Mouse (Mus musculus) myocyte (in vitro differentiated cells): ENCODE measurements around the gene Hoxc12. TPM values are rescaled to one million over a fixed set of nuclear protein-coding genes. Genes with fewer than 3 reads are reported as not detected.

ENCODE experiments used
- H3K27me3 ChIP-seq: one replicate; pipeline ENCODE4 v1.6.1; 2011; ENCODE audit not compliant: control insufficient read depth, insufficient read depth, insufficient read length
- H3K36me3 ChIP-seq: one replicate; pipeline ENCODE4 v1.6.1; 2011; ENCODE audit not compliant: control insufficient read depth, insufficient read depth
- H3K4me2 ChIP-seq: one replicate; pipeline ENCODE4 v1.6.1; 2011; ENCODE audit warnings: low read depth, control low read depth
- H3K4me3 ChIP-seq: one replicate; pipeline ENCODE4 v1.5.1; 2011; ENCODE audit warnings: mild to moderate bottlenecking, control low read depth, moderate library complexity
- H3K79me2 ChIP-seq: one replicate; pipeline ENCODE4 v1.6.1; 2011; ENCODE audit not compliant: control insufficient read depth, insufficient read depth
- H3ac ChIP-seq: one replicate; pipeline ENCODE4 v1.6.1; 2011; ENCODE audit not compliant: control insufficient read depth, insufficient read length
- CEBPB ChIP-seq: IDR thresholded peaks from 2 replicates; pipeline ENCODE4 v1.6.1; 2011; ENCODE audit warnings: mild to moderate bottlenecking, moderate library complexity; ENCODE audit not compliant: poor library complexity, insufficient read depth, severe bottlenecking
- E2F4 ChIP-seq: IDR thresholded peaks from one replicate; pipeline ENCODE4 v1.6.1; 2011; ENCODE audit warnings: mild to moderate bottlenecking, control low read depth, moderate library complexity; ENCODE audit not compliant: insufficient read depth
- MAX ChIP-seq: IDR thresholded peaks from one replicate; pipeline ENCODE4 v1.6.1; 2011; ENCODE audit warnings: low read depth, mild to moderate bottlenecking, control low read depth
- MYOD1 ChIP-seq, 3 experiments: IDR thresholded peaks; one replicate each; pipeline ENCODE4 v1.6.1; 2011; ENCODE audit warnings: control low read depth in 2 of 3, low read depth in 2 of 3, mild to moderate bottlenecking in 2 of 3, moderate library complexity in 1 of 3; ENCODE audit not compliant: insufficient read length in 2 of 3, control insufficient read depth in 1 of 3
- MYOG ChIP-seq, 3 experiments: IDR thresholded peaks; one replicate each; pipeline ENCODE4 v1.6.1; 2011; ENCODE audit warnings: control low read depth in 2 of 3, low read depth in 2 of 3, mild to moderate bottlenecking in 2 of 3; ENCODE audit not compliant: insufficient read length in 2 of 3, control insufficient read depth in 1 of 3, insufficient read depth in 1 of 3
- POLR2A ChIP-seq: IDR thresholded peaks from one replicate; pipeline ENCODE4 v1.6.1; 2011; ENCODE audit warnings: low read depth, mild to moderate bottlenecking, control low read depth, moderate library complexity; ENCODE audit not compliant: insufficient read length
- POLR2AphosphoS2 ChIP-seq: IDR thresholded peaks from one replicate; pipeline ENCODE4 v1.6.1; 2011; ENCODE audit warnings: low read depth, control low read depth; ENCODE audit not compliant: insufficient read length
- REST ChIP-seq: IDR thresholded peaks from one replicate; pipeline ENCODE4 v1.6.1; 2011; ENCODE audit warnings: mild to moderate bottlenecking, control low read depth, moderate library complexity; ENCODE audit not compliant: insufficient read depth, insufficient read length
- SRF ChIP-seq: IDR thresholded peaks from one replicate; pipeline ENCODE4 v1.6.1; 2011; ENCODE audit warnings: low read depth; ENCODE audit not compliant: control insufficient read depth, insufficient read length
- TCF12 ChIP-seq: IDR thresholded peaks from one replicate; pipeline ENCODE4 v1.6.1; 2011; ENCODE audit warnings: mild to moderate bottlenecking, control low read depth; ENCODE audit not compliant: poor library complexity, insufficient read depth, severe bottlenecking
- TCF3 ChIP-seq: IDR thresholded peaks from one replicate; pipeline ENCODE4 v1.6.1; 2011; ENCODE audit warnings: low read depth, control low read depth; ENCODE audit not compliant: insufficient read length
- USF1 ChIP-seq: IDR thresholded peaks from one replicate; pipeline ENCODE4 v1.6.1; 2011; ENCODE audit warnings: low read depth, mild to moderate bottlenecking, control low read depth, moderate library complexity
- polyA plus RNA-seq: library from polyadenylated mRNA; unstranded; fragments of >200 nt; fragmentation: generic; extraction: Trizol; gene quantifications from one replicate; pipeline ENCODE4 v1.2.1, GENCODE M21; 2012; ENCODE audit warnings: missing spikeins

The Hoxc12 gene
- polyA plus RNA-seq, 1 experiment = 5.6 TPM

DNA sequence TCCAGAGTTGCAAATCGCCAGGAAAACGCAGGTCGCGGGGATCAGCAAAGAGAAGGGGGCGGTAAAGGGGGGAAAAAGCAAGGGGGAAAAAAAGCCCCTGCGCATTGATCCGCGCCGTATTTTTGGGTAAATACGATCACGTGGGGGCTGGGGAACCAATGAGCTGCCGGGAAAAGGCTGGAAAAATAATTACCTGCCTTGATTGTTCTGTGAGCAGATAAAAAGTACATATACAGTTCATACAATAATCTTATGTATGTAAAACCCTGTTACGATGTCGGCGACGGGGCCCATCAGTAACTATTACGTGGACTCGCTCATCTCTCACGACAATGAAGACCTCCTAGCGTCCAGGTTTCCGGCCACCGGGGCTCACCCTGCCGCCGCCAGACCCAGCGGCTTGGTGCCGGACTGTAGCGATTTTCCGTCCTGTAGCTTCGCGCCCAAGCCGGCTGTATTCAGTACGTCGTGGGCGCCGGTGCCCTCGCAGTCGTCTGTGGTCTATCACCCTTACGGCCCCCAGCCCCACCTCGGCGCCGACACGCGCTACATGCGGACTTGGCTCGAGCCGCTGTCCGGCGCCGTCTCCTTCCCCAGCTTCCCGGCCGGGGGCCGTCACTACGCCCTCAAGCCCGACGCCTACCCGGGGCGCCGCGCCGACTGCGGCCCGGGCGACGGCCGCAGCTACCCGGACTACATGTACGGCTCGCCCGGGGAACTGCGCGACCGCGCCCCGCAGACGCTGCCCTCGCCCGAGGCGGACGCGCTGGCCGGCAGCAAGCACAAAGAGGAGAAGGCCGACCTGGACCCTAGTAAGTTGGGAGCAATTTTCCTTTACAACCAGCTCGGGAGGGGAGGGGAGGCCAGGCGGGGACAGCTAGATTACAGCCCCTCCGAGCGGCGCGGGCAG lies 45.1 kb downstream of the Hoxc12 start:
- H3K4me2 ChIP-seq = peak overlapping the region; percentile 95
- no peaks in the 10 kb centered on the region for H3K36me3 ChIP-seq
- H3K27me3 ChIP-seq = no peaks in the 10 kb centered on the region
- peak overlapping the region; percentile 59 for H3ac ChIP-seq
- peaks cover 88% of the 10 kb centered on the region for H3K79me2 ChIP-seq
- peak overlapping the region; percentile 92 for H3K4me3 ChIP-seq
- TF ChIP-seq CEBPB = no peak
- no peak for TF ChIP-seq TCF3
- peak; percentile 81 for TF ChIP-seq POLR2AphosphoS2
- peak; percentile 100 for TF ChIP-seq USF1
- TF ChIP-seq MYOD1 (IDR thresholded peaks at IDR 0.05; ENCODE audit: control insufficient read depth in 1 of 3, insufficient read length in 2 of 3, low read depth in 2 of 3) = no peak
- TF ChIP-seq TCF12 = no peak
- TF ChIP-seq POLR2A = peak; percentile 71
- TF ChIP-seq REST = no peak

- H3K36me3 ChIP-seq = no peaks in the 10 kb centered on the region
- no peak for TF ChIP-seq USF1
- TF ChIP-seq CEBPB = no peak
- TF ChIP-seq MAX = no peak
- TF ChIP-seq REST = no peak
- TF ChIP-seq POLR2A = no peak
- TF ChIP-seq MYOG (IDR thresholded peaks at IDR 0.05; ENCODE audit: control insufficient read depth in 1 of 3, insufficient read depth in 1 of 3, insufficient read length in 2 of 3, low read depth in 2 of 3) = no peak
- TF ChIP-seq POLR2AphosphoS2 = no peak
- TF ChIP-seq TCF12 = no peak
- no peaks in the 10 kb centered on the region for H3K27me3 ChIP-seq
- H3K4me3 ChIP-seq = peak overlapping the region; percentile 92
- H3K79me2 ChIP-seq = peaks cover 81% of the 10 kb centered on the region
- H3K4me2 ChIP-seq = peak overlapping the region; percentile 95
- no peak overlapping the region for H3ac ChIP-seq
Observed at GRCm38 (mm10) chr15:102983716-102984115, 47.2 kb downstream of the Hoxc12 start.

DNA sequence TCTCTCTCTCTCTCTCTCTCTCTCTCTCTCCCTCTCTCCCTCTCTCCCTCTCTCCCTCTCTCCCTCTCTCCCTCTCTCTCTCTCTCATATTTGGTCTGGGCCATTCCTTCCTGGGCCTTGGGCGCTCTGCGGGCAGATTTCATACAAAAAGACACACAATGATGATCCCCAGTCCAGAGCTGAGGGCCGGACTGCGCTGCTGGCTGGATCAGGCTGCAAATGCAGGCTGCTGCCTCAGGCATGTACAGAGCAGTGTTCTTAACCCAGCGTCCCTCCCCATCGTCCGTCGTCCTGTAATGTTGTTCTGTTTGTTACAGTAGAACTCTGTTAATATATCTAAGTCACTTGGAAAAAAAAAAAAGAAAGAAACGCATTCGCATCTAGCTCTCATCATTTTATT lies 48.0 kb downstream of the Hoxc12 start:
- Histone ChIP-seq H3K27me3 (no peaks in the 10 kb centered on the region), H3K79me2 (peaks cover 81% of the 10 kb centered on the region), H3K36me3 (no peaks in the 10 kb centered on the region), H3ac (no peak overlapping the region), H3K4me3 (no peak overlapping the region), H3K4me2 (peak overlapping the region; percentile 95)
- TF ChIP-seq POLR2A (peak; percentile 20), SRF (no peak)

DNA sequence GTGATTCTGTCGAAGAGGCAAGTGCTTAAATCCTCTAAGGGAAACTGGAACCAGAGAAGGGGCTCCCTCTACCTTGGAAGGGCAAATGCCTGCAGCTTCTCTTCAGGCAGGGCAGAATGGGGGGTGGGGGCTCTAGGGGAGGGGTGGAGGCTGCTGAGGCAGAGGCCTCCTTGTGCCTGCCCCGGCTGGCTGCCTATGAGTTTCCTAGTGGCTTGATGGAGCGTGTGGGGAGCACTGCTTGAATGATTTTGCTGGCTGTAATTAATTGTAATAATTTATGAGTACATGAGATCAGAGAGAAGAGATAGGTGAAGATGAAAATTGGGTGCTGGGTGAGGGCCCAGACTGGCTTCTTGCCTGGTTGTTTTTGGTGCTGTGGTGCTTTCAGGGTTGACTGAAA lies 48.4 kb downstream of the Hoxc12 start:
- Histone ChIP-seq H3K4me3 (no peak overlapping the region), H3K27me3 (no peaks in the 10 kb centered on the region), H3K79me2 (peaks cover 80% of the 10 kb centered on the region), H3K36me3 (no peaks in the 10 kb centered on the region), H3K4me2 (peak overlapping the region; percentile 95), H3ac (no peak overlapping the region)
- TF ChIP-seq E2F4 (no peak), TCF12 (no peak), POLR2A (no peak), POLR2AphosphoS2 (no peak), TCF3 (no peak), REST (no peak), USF1 (no peak), SRF (no peak), MAX (no peak), MYOG (IDR thresholded peaks at IDR 0.05; ENCODE audit: control insufficient read depth in 1 of 3, insufficient read depth in 1 of 3, insufficient read length in 2 of 3, low read depth in 2 of 3) (no peak), CEBPB (no peak), MYOD1 (IDR thresholded peaks at IDR 0.05; ENCODE audit: control insufficient read depth in 1 of 3, insufficient read length in 2 of 3, low read depth in 2 of 3) (no peak)

GRCm38 (mm10) chr15:102987124-102987833 lies 50.7 kb downstream of the Hoxc12 start:
- H3K4me2 ChIP-seq = peak overlapping the region; percentile 37
- no peak overlapping the region for H3K4me3 ChIP-seq
- peak; percentile 11 for TF ChIP-seq POLR2A
- peak; percentile 53 for TF ChIP-seq POLR2AphosphoS2
- no peak for TF ChIP-seq MAX
- TF ChIP-seq SRF = no peak
- no peak for TF ChIP-seq MYOG (IDR thresholded peaks at IDR 0.05; ENCODE audit: control insufficient read depth in 1 of 3, insufficient read depth in 1 of 3, insufficient read length in 2 of 3, low read depth in 2 of 3)
- no peak for TF ChIP-seq MYOD1 (IDR thresholded peaks at IDR 0.05; ENCODE audit: control insufficient read depth in 1 of 3, insufficient read length in 2 of 3, low read depth in 2 of 3)
- no peak for TF ChIP-seq E2F4
- no peak for TF ChIP-seq TCF3
- no peak for TF ChIP-seq USF1
- TF ChIP-seq REST = no peak
- TF ChIP-seq CEBPB = no peak
- no peak for TF ChIP-seq TCF12
- no peak overlapping the region for H3ac ChIP-seq
- H3K79me2 ChIP-seq = peaks cover 59% of the 10 kb centered on the region
- no peaks in the 10 kb centered on the region for H3K36me3 ChIP-seq
- no peaks in the 10 kb centered on the region for H3K27me3 ChIP-seq
